Mouse (Mus musculus) thymus, adult 18-20 months (tissue): Measurements from ENCODE around the gene Gm47289.

Experiments
- DNase-seq, 2 experiments: peaks; one replicate each; pipeline ENCODE4 v3.0.0; 2022; ENCODE audit warnings: mixed read lengths in 2 of 2

Gene Gm47289

DNA sequence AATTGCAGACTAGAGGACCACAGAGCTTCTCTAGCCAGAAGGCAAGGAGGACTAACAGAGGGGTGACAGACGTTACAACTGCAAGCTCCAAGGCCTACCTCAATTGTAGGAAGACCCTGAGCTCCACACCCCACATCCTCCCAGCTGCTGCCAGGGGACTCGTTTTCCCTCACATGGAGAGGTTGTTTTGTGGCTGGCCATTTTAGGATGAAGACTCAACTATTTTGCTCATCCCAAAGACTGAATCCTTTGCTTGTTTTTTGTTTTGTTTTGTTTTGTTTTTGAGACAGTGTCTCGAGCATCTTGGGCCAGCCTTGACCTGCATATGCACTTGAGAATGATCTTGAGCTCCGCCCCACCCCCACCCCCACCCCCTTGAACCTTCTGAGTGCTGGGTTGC is at the start of gene Gm47289:
Gene Gm47289 (plus strand): TSS at position 301 of the 400 bp plus-strand sequence.
- no peak for DNase-seq

DNA sequence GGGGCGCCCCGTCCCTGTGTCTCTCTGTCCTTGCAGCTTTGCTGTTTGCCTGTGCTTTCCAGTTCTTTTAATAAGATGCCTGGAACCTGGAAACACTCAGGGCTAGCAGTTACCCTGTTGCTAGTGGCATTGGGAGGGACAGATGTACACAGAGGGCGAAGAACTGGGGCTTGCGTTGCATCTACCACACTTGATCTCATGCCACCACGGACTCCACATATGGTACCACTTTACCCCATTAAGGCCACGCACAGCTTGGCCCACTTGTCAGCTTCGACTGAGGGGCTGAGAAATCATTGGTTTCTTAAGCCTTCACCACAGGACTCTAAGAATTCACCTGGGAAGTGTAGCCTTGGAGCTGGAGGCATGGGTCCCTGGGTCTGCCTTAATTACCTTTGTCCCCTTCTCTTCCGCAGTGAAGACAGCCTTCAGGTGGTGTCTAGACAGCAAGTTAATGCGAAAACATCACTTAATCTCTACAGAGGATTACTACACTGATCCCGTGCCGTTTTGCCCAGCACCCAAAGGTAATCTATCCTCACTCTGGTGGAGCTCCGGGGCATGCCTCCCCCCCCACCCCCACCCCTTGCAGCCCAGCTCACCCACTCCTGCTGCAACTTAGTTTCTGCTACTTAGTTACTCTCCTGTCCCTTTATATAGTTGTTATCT is 49.1 kb upstream of the Gm47289 start:
- DNase-seq: no peak

- no peak for DNase-seq
Observed at GRCm38 (mm10) chr9:119110640-119111039, 48.3 kb upstream of the Gm47289 start.

DNA sequence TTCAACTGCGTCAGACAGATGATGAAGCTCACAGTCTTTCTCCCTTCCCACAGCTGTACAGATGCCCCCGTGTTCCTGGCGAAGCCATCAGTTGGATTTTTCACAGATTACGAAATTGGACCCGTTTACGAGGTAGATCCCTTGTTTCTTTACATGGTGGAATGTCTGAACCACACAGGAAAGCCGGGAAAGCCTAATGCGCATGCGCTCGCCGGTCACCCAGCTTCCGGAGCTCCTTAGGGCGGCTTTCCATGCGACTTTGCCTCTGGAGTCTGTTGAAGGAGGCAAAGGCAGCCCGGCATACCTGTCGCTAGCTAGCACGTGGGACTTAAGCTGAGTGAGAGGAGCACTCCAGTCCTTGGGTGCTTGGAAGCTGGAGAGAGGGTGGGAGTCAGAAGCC is 44.0 kb upstream of the Gm47289 start:
- DNase-seq: no peak

- DNase-seq: no peak
Observed at GRCm38 (mm10) chr9:119119409-119120167, 39.4 kb upstream of the Gm47289 start.

DNA sequence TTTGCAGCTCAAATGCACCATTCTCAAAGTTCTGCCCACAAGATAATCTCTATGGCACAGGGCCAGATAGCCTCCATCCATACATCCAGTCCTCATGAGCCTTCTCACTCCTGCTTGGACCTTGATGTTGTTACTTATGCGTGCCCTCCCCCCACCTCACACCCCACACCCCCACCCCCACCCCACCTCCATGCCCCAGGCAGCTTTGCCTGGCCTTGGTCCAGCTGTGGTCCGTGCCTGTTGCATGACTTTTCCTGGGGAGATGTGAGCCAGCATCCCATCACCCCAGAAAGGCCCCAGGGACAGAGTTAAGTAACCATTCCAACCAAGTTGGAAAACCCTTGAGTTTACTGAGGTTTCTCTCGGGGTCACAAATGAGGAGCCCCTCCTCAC is 38.8 kb upstream of the Gm47289 start:
- no peak for DNase-seq

DNA sequence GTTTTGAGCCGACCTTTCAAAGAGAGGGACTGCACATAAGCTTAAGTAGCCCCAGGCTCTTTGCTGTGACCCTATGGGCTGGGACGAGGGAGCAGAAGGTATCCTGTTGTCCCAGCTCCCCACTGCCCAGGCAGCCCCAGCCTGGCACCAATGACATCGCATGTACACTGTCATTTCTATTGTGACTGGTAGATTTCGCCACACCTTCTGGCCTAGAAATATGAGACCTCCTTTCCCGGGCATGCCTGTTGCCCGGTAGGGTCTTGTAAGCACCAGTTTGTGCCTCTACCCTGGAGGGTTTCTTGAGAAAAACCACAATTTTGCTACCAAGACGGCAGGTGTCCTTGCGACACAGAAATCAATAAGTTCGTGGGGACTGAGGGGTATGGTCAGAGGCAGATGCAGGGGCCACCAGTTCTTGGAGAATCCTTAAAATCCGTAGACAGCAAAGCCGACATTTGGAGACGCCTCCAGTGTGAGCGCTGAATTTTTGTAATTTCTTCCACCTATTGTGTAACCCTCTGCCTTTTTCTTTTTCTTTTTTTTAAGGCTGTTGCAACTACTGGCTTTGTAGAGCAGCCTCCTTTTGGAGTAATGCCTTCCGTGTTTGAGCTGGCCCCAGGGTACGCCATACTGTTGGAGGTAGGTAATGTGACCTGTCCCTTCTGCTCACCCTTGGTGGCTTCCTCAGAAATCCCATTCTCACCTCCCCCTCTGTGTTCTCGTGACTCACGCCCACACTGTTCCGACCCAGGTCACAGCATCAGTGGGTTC is 36.2 kb upstream of the Gm47289 start:
- DNase-seq: no peak

DNA sequence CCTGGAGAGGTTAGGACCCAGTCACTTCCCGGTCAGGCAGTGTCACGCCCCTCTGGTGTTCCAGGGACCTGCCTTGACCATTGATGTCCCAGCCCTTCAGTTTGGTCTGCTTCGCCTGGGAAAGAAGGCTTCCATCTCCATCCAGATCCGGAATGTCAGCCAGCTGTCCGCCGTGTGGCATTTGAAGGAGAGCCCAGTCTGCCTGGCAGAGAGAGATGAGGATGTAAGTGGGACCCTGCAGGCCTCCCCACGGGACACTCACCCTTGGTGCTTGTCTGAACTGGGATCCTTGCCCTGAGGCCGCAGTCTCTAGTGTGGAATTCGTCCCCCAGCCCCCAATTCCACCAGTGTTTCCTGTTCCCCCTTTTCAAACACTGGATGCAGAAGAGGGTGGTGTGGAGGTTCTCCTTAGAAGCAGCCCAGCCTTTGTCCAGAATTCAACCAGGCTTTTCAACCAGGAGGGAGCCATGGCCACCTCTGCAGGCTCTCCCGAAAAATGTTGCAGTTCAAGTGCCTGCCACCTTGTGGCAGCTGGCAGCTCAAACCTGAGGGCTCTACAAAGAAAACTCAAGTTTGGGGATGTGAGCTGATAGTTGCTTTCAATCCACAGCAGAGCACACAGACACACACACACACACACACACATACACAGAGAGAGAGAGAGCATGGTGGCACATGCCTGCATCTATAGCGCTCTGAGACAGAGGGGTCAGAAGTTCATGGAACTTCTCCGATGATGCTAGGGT is 30.4 kb upstream of the Gm47289 start:
- DNase-seq: no peak

- no peak for DNase-seq
Observed at GRCm38 (mm10) chr9:119130692-119131091, 28.3 kb upstream of the Gm47289 start.

GRCm38 (mm10) chr9:119138836-119139235 is 20.1 kb upstream of the Gm47289 start:
- DNase-seq: no peak

DNA sequence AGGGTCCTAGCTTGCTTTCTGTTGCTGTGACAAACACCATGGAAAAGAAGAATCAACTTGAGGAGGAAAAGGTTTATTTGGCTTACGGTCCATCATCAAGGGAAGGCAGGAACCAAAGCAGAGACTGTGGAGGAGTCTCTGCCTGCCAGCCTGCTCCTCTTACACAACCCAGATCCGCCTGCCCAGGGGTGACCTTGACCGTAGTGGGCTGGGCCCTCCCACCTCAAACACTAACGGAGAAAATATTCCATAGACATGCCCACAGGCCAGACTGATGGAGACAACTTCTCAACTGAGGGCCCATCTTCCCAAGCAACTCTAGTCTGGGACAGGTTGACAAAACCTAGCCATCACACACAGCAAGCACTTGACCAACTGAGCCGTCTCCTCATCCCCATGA is 16.9 kb upstream of the Gm47289 start:
- no peak for DNase-seq

- DNase-seq: no peak
Observed at GRCm38 (mm10) chr9:119143372-119143771, 15.6 kb upstream of the Gm47289 start.

- no peak for DNase-seq
Observed at GRCm38 (mm10) chr9:119144696-119145095, 14.3 kb upstream of the Gm47289 start.

- DNase-seq: no peak
Observed at GRCm38 (mm10) chr9:119145137-119145536, 13.8 kb upstream of the Gm47289 start.

- DNase-seq: no peak
Observed at GRCm38 (mm10) chr9:119145638-119146037, 13.3 kb upstream of the Gm47289 start.

DNA sequence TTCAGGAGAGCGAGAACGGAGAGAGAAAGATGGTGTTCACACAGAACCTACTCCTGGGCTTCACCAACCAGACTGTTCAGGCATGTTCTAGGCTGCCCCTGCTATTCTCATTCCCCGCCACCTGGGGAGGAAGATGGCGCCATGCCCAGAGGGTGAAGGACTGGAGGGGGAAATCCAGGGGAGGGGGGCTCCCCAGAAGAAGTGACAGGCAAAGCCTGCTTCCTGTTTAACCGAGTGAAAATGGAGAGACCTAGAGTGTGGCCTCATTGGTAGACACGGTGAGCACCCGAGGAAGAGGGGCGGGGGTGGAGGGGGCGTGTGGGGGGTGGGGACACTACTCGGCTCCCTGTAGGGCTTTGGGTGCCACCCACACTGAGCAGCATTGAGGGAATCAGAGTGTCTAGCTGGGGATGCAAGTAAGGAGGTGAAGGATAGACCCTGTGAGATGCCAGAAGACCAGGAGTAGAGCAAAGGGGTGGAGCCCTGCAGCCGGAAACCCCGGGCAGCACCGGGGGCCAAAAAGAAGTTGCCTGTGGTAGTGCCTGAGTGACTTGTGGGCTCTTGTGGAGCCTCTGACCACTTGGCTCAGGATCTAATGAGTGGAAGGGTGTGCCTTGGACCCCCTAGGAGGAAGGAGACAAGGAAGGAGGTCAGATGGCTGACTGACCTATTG is 12.7 kb upstream of the Gm47289 start:
- DNase-seq: no peak

- DNase-seq: no peak
Observed at GRCm38 (mm10) chr9:119149601-119150000, 9.4 kb upstream of the Gm47289 start.

DNA sequence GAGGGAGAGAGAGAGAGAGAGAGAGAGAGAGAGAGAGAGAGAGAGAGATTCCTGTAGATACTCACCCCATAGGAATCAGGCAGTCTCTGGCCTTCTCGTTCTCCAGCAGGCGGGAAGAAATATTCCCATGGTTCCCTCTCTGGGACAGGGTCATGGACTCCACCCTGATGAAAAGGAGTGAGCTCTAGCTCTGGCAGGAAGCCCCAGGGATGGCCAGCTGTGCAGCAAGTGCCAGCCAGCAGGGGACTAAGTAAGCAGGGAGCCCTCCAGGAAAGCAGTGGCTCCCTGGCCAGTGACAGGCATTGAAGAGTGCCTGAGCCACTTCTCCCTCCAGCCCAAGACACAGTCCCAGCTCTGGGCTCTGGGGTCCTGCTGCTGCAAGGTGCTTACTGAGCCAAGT is 7.2 kb upstream of the Gm47289 start:
- no peak for DNase-seq

DNA sequence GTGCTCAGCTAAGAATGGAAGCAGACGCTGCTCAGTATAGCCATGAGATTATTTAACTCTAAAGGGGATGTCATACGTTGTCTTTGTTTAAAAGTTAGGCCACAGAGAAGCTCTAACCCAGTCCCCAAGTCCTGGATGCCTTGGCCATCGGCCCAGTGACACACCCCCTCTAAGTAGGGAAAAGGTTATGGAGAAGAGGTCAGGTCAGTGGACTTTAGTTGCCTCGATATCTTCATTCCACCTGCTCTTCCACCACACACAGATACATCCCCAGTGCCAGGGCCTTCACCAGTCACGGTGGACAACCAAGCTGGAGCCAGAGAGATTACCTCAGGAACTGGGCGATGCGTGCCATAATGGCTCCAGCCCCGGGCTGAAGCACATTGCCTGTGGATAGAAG is 3.5 kb upstream of the Gm47289 start:
- DNase-seq: no peak

GRCm38 (mm10) chr9:119155826-119156225 is 3.1 kb upstream of the Gm47289 start:
- DNase-seq: no peak

DNA sequence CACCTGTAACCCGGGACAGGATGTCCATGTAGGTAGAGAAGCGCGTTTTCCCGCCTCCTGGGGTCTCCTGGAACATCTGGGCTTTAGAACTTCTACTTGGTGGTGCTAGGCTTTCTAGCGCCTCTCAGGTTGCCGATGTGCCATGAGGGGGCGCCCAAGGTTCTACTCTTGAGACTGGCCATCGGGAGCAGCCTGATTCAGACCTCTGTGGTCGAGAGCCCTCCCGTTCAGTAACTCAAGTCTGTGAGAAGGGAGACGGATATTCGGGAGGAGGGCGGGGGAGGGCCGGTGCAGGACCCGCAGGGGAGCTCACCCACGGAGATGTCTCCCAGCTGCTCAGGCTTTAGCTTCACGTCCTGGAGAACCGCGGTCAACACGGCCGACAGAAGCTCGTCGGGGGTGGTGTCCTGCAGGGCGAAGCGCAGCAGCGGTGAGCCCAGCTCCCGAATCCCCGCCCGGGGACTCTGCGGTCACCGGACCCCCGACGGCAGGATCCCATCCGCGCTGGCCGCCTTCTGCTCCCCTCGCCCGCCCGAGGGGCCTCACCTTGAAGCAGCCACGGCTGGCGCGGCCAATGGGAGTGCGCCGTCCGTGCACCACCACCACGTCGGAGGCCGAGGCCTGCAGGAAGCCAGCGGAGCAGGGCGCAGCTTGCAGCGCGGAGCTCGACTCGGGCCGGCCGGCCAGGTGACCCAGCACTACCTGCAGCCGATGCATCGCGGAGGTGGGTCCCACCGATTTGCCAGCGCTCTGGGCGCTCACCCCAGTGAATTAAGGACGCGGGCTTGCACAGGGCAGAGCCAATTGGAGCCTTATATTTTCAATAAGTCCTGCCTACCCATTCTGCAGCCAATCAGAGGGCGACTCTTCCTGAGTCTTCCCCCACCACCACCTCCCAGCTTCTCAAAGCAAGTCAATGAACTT is 2.4 kb upstream of the Gm47289 start, which contains the start of gene Acaa1b:
Gene Acaa1b (minus strand): TSS at position 816 of the 924 bp plus-strand sequence.
- DNase-seq: peak; percentile 13 to 16
